Mouse (Mus musculus): ENCODE measurements around the gene 5530400C23Rik.
"Not testable (repeated sequence)": the region's sequence is repeated elsewhere in the genome, so short reads cannot be mapped to it uniquely, and the experiment has no call there.

DNA sequence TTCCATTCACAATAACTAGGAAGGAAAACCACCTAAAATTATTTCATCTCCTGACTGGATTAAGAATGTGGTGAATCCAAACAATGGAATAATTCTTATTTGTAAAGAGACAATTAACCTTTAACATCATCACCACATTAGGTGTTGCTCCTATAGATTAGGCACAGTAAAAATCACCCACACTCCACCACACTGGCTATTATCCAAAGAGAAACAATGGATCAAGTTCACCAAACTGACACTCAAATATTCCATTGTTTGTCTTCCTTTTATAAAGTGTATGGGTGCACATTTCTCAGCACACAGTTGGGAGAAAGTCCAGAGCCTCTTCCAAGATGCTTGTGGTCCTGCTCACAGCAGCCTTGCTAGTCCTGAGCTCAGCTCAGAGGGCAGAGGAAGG is at the start of gene 5530400C23Rik:
- TF ChIP-seq CTCF (IDR thresholded peaks at IDR 0.05; ENCODE audit: low read depth, low read length); POLR2A (IDR thresholded peaks at IDR 0.05; ENCODE audit: borderline replicate concordance, low read depth, low read length): not testable (repeated sequence)
